Mouse (Mus musculus): ENCODE measurements around the gene Hoxa5.

DNA sequence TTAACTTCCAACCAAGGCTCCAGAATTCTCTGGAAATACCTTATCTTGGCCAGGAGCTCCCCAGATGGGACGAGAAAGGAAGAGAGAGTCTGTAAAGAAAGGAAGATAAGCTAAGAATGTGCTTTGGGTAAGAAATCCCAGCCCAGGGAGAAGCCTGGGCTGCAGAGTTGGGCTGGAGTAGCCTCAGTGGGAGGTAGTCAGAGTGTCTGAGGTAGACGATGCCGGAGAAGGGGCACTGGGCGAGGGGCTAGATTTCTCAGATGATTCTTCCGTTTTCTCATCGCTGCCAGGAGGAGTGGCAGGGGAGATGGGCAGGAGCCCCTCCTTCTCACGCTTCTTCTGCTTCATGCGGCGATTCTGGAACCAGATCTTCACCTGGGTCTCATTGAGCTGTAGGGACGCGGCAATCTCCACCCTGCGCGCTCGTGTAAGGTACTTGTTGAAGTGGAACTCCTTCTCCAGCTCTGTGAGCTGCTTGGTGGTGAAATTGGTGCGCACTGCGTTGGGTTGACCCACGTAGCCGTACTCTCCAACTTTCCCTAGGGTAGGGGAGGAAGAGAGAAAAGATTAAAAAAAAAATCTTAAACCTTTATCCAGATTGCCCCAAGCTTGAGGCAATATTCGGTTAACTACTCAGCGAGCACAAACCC, 47.7 kb downstream of the Hoxa5 start:
- TF ChIP-seq GATA1 (IDR thresholded peaks at IDR 0.05; ENCODE audit: borderline replicate concordance, low read length) (no peak), FLI1 (IDR thresholded peaks at IDR 0.05; ENCODE audit: low read length) (no peak)

Measured in megakaryocyte, embryonic 14.5 days (primary cell).